9 mouse cellular contexts compared by ENCODE assay signal in the genomic region with DNA sequence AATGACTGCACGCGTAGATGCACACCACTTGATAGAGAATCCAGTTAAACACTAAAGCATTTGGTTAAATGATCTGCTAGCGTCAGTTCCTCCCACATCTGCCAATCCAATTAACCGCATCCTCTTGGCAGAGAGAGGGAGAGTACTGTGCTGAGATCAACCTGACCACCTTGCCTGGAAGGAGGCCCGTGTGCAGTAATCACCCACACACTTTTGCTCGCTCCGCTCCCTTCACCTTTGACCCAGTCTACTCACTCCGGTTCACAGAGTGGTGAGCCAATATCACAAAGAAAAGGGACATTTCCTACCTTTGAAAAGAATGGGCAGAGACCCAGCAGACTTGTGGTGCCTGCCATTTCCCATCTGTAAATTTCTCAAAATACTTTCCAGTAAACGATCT.
A peak's percentile ranks its signal among the peaks of the same experiment; 100 is the strongest.
DNase-seq lines count a peak whose midpoint lies in the region; ATAC-seq and TF ChIP-seq lines count a peak whose summit lies in the region.
"Had no signal": no experiment of that assay in that cellular context is flagged by ENCODE, and none has a peak within 500 bp of the region (broad histone marks: within the 10 kb centered on the region; RNA-seq: fewer than 3 reads in every experiment).

No protein-coding gene starts in this region.

- intact Hi-C loops in gastrocnemius, adult 2 months (cut with DNase I), result no loop called here
- intact Hi-C loops in gastrocnemius, postnatal 14 days (cut with DNase I; ENCODE audit: low total_unique reads), result no loop called here

- H3K9me3 ChIP-seq in heart, embryonic 11.5 days (replicated peaks; ENCODE audit: control insufficient read depth, low read length), result no peaks in the 10 kb centered on the region
- no peaks in the 10 kb centered on the region for H3K9me3 ChIP-seq in kidney, embryonic 15.5 days (replicated peaks)
- H3K9me3 ChIP-seq: stomach, embryonic 15.5 days had no signal

- H3K9ac ChIP-seq in heart, embryonic 11.5 days (ENCODE audit: low read depth, low read length), result no peak overlapping the region
- no peak overlapping the region for H3K9ac ChIP-seq in kidney, embryonic 15.5 days
- H3K9ac ChIP-seq: stomach, embryonic 15.5 days had no signal

- no peaks in the 10 kb centered on the region for H3K27me3 ChIP-seq in heart, embryonic 11.5 days (ENCODE audit: control insufficient read depth, insufficient read depth, low read length)
- no peaks in the 10 kb centered on the region for H3K27me3 ChIP-seq in kidney, embryonic 15.5 days
- H3K27me3 ChIP-seq: stomach, embryonic 15.5 days had no signal

- H3K4me1 ChIP-seq in heart, embryonic 11.5 days (ENCODE audit: control insufficient read depth, insufficient read depth, low read length), result peaks cover 16% of the 10 kb centered on the region
- H3K4me1 ChIP-seq in kidney, embryonic 15.5 days, result peaks cover 21% of the 10 kb centered on the region

- H3K36me3 ChIP-seq in heart, embryonic 11.5 days (ENCODE audit: control insufficient read depth, insufficient read depth, low read length), result no peaks in the 10 kb centered on the region
- H3K36me3 ChIP-seq in kidney, embryonic 15.5 days, result no peaks in the 10 kb centered on the region
- H3K36me3 ChIP-seq: stomach, embryonic 15.5 days had no signal

- peak; percentile 49 for DNase-seq in gastrocnemius, adult 2 months
- DNase-seq in gastrocnemius, postnatal 14 days, result no peak
- DNase-seq in naive thymus-derived CD4-positive, alpha-beta T cell, adult 2 months (ENCODE audit: low read depth), result peak; percentile 81
- no peak for DNase-seq in cerebellum, adult 8-10 months
- DNase-seq in thymus, adult 18-20 months, result no peak

- no peak overlapping the region for H3K4me2 ChIP-seq in heart, embryonic 11.5 days
- no peak overlapping the region for H3K4me2 ChIP-seq in kidney, embryonic 15.5 days

- peak overlapping the region; percentile 75 for H3K27ac ChIP-seq in gastrocnemius, adult 2 months
- peak overlapping the region; percentile 77; the same call in 1 of the 2 replicates for H3K27ac ChIP-seq in heart, embryonic 11.5 days (ENCODE audit: low read depth, low read length)
- H3K27ac ChIP-seq in kidney, embryonic 15.5 days, result peak overlapping the region; percentile 84
- H3K27ac ChIP-seq: stomach, embryonic 15.5 days had no signal

- 76% methylated on average over 9 of the region's 9 CpGs for WGBS in heart, embryonic 11.5 days (ENCODE audit: insufficient replicate concordance)
- 38% methylated on average over 9 of the region's 9 CpGs for WGBS in kidney, embryonic 15.5 days

- no peak for ATAC-seq in heart, embryonic 11.5 days (replicated peaks; ENCODE audit: insufficient number of reproducible peaks, low FRiP score, low TSS enrichment)
- ATAC-seq in kidney, embryonic 15.5 days (replicated peaks; ENCODE audit: low FRiP score), result peak; percentile 74
- ATAC-seq in frontal cortex, adult (ENCODE audit: low TSS enrichment), result no peak

- H3K4me3 ChIP-seq in gastrocnemius, adult 2 months, result no peak overlapping the region
- H3K4me3 ChIP-seq in heart, embryonic 11.5 days (ENCODE audit: low read depth, low read length), result no peak overlapping the region
- no peak overlapping the region for H3K4me3 ChIP-seq in kidney, embryonic 15.5 days (replicated peaks)
- H3K4me3 ChIP-seq: stomach, embryonic 15.5 days had no signal

- TF ChIP-seq CTCF in gastrocnemius, adult 2 months (IDR thresholded peaks at IDR 0.05), result no peak

Comparison
In these comparisons a context has a peak if more than half of its experiments do, and no peak if none do; other contexts are left out.
1. DNase-seq: peak in gastrocnemius, adult 2 months (single experiment) and naive thymus-derived CD4-positive, alpha-beta T cell, adult 2 months (single experiment); none in gastrocnemius, postnatal 14 days (single experiment), cerebellum, adult 8-10 months (single experiment) and thymus, adult 18-20 months (0 of 2).
2. Peak in every context shown above with its lines, with median percentiles within 50 percentile points of each other: H3K27ac ChIP-seq.